Mouse (Mus musculus): ENCODE measurements around the gene Rasa2.
A peak's percentile ranks its signal among the peaks of the same experiment; 100 is the strongest.
"Not testable (repeated sequence)": the region's sequence is repeated elsewhere in the genome, so short reads cannot be mapped to it uniquely, and the experiment has no call there.

Rasa2 gene

GRCm38 (mm10) chr9:96631389-96632072, at the start of gene Rasa2:
Gene Rasa2 (minus strand): TSS chr9:96631617.
- peak; percentile 93 for DNase-seq (ENCODE audit: low read depth)

DNA sequence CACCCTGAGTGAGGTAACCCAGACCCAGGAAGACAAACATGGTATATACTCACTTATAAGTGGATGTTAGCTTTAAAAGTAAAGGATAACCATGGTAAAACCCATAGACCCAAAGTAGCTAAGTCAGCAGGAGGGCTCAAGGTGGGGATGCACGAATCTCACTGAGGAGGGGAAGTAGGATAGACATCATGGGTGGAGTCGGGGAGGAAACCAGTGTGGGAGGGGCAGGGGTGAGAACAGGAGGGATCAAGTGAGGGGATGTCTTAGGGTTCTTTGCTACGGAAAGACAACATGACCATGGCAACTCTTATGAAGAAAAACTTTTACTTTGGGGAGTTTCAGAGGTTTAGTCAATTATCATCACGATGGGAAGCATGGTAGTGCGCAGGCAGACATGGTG, 47.2 kb upstream of the Rasa2 start:
- DNase-seq (ENCODE audit: low read depth): no peak

- not testable (repeated sequence) for DNase-seq (ENCODE audit: low read depth)
These were observed 46.3 kb upstream of the Rasa2 start for GRCm38 (mm10) chr9:96677711-96678110.

DNA sequence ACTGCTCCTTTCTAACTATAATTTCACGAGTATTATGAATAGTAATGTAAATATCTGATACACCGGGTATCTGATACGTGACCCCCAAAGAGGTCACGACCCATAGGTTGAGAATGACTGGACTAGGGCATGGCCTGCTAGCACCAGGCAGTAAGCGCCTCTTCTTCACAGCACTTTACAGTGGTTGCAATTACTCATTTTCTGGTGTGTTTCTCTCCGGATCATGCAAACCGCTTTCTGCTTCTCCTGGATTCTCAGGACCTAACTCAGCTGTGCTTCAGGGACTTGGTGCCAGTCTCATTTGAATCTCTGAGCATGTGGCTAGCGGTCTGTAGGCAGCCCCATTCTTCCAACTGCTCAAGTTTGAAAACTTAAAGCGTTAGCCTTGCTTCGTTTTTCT, 45.3 kb upstream of the Rasa2 start:
- no peak for DNase-seq (ENCODE audit: low read depth)

DNA sequence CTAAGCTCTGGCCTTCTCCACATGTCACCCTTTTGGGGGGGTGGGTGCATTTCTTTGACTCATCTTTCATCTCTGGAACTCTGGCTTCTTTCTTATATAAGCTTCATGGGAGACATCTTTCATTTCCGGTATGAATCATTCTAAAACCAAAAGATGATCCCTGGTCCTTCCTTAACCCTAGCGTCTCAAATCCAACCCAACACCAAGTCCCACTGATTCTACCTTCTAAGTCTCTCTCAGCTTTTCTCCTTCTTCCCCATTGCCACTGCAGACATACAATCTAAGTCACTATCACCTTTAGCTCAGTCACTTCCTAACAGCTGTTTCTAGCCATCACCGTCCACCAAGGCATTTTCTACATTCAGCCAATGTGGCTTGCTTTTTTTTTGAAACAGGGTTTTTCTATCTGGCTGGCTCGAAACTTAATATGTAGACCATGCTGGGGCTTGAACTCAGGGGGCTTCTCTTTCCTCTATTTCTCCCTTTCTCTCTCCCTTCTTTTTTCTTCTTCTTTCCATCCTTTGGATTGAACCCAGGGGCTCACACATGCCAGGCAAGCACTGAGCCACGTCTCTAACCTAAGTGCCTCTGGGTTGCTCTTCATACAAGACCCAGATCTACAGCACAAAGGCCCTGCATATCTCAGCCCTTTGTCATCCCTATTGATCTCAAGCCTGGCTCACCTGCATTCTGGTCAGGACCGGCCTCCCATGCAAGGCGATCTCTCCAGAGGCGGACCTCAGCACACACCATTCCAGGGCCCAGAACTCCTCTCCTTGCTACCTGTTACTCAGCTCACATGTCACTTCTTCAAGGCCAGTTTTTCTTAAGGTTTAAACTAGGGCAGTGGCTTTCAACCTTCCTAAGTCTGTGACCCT, 44.6 kb upstream of the Rasa2 start:
- DNase-seq (ENCODE audit: low read depth): no peak

- DNase-seq (ENCODE audit: low read depth): peak; percentile 87
These were observed 43.8 kb upstream of the Rasa2 start for GRCm38 (mm10) chr9:96675071-96675762.

GRCm38 (mm10) chr9:96674301-96674700, 42.9 kb upstream of the Rasa2 start:
- no peak for DNase-seq (ENCODE audit: low read depth)

GRCm38 (mm10) chr9:96672466-96672865, 41.0 kb upstream of the Rasa2 start:
- no peak for DNase-seq (ENCODE audit: low read depth)

- DNase-seq (ENCODE audit: low read depth): no peak
These were observed 39.8 kb upstream of the Rasa2 start for GRCm38 (mm10) chr9:96671249-96671648.

- peak; percentile 97 for DNase-seq (ENCODE audit: low read depth)
These were observed 38.5 kb upstream of the Rasa2 start for GRCm38 (mm10) chr9:96669877-96670276.

DNA sequence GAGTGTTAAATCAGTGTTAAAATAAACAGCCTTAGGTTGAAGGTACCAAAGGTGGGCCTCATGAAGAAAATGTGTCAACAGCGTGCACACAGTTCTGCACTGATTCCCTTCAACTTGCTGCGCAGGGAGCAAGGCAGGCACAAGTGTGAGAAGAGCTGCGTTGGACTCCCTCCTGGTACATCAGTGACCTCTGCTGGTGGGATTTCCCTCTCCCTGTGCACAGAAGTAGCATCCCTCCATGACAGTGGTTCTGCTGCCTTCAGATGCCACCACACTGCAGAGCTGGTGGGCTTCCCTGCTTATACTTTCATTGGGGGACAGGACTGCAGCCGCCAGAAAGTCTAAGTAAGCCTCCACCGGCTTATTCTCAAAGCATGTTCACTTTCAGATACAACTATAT, 37.2 kb upstream of the Rasa2 start:
- DNase-seq (ENCODE audit: low read depth): peak; percentile 69

GRCm38 (mm10) chr9:96660510-96661244, 29.3 kb upstream of the Rasa2 start:
- no peak for DNase-seq (ENCODE audit: low read depth)

- DNase-seq (ENCODE audit: low read depth): no peak
These were observed 28.4 kb upstream of the Rasa2 start for GRCm38 (mm10) chr9:96659801-96660200.

DNA sequence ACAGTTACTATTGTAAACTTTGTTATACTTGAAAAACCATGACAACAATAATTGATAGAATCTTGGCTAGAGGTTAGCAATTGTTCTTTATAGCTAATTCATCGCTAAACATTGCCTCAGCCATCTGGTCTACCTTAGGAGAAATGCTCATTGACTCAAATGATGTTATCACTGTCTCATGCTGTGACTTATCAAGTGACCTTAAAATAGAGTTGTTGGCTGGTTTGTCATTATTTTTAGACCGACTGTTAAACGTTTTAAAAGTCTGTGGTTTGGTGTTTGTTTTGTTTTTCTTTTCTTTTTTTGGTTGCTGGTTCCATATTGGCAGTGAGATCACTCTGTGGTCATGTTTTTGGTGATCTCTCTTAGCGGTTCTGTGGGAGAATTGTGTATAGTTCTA, 22.1 kb upstream of the Rasa2 start:
- DNase-seq (ENCODE audit: low read depth): no peak

DNA sequence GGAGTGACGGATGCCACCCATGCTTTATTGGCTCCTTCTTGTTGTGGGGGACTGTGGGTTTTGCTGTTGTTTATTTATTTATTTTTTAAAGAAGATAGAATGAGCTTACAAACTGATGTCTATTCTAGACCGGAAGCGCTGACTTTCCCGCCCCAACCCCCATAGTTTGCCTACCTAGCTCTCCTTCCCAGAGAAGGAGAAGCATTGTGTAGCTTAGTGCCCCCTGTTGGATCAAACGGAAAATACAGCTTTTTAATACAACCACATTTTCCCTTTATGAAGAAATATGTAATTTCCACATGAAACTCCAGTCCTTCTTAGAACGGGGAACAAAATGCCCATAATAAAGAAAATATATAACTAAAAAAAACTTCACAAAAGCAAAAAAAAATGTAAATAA, 21.3 kb upstream of the Rasa2 start:
- DNase-seq (ENCODE audit: low read depth): peak; percentile 82

- DNase-seq (ENCODE audit: low read depth): no peak
These were observed 19.4 kb upstream of the Rasa2 start for GRCm38 (mm10) chr9:96650807-96651206.

- peak; percentile 35 for DNase-seq (ENCODE audit: low read depth)
These were observed 18.5 kb upstream of the Rasa2 start for GRCm38 (mm10) chr9:96649924-96650323.

DNA sequence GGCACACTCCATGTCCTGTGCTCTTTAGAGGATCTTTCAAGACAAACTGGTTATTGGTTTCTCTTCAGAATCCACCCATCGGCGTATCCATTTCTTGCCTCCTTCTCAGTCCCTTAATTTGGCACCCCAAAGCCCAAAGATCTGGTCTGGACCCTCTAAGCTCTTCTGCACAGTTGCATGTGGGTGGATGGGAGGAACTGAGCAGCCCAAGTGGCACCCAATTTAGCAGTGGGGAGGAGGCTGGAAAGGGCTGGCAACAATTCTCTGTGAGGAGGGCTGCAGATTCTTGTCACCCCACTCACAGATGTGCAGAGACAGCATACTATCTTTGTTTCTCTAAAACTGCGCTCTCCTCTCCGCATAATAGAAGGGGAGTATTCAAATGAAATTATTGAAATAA, 17.9 kb upstream of the Rasa2 start:
- DNase-seq (ENCODE audit: low read depth): no peak

DNA sequence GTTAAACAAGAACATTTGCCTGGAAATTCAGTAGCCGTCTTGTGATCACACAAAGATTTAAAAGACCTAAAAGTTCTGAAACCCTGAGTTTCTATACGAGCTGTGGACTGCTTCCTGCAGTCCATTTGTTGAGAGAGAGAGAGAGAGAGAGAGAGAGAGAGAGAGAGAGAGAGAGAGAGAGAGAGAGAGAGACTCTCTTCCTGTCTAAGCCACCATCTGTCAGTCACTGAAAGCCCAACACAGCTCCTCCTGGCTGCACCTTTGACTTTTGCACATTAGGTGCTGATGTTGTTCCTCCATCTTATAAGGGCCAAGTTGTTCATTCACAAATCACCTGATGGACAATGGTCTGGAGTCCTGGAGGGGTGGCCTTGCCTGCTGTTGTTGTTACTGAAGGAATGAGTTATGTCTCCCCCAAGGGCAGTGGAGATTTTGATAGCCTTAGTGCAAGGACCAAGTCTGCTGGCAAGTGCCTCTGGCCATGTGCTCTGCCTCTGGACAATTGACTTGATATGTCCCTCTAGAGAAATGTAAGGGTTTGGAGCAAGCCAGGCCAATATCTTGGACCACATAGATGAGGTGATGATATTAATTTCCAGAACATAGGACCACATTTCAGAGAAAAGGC, 15.4 kb upstream of the Rasa2 start:
- peak; percentile 40 for DNase-seq (ENCODE audit: low read depth)

GRCm38 (mm10) chr9:96644840-96645239, 13.4 kb upstream of the Rasa2 start:
- DNase-seq (ENCODE audit: low read depth): no peak

- DNase-seq (ENCODE audit: low read depth): not testable (repeated sequence)
These were observed 12.6 kb upstream of the Rasa2 start for GRCm38 (mm10) chr9:96644002-96644401.

DNA sequence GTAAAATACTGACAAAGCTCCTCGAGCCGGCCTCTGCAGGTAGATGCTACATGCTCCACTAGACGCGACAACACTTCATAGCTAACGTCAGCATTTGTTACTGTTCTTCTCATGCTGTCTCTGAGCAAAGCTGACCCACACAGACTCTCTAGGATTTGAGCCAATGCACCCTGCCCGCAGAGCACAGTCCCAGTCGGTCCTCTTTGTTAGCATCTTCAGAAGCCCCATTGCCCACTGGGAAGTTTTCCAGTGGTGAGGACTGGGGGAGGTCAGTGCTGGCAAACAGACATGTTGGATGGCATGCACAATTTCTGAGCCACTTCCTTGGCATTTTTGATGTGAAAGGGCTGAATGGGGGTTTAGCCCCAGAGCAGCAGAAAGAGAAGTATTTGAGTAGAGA, 8.0 kb upstream of the Rasa2 start:
- no peak for DNase-seq (ENCODE audit: low read depth)

Data from naive thymus-derived CD4-positive, alpha-beta T cell, adult 2 months (primary cell).